Mouse (Mus musculus): ENCODE results near the gene Ubxn7.

GRCm38 (mm10) chr16:32303046-32303445, 29.0 kb upstream of the Ubxn7 start:
- TF ChIP-seq CTCF (IDR thresholded peaks at IDR 0.05; ENCODE audit: low read depth, low read length) (no peak), POLR2A (IDR thresholded peaks at IDR 0.05; ENCODE audit: extremely low read depth, insufficient read depth, low read length) (no peak)
